Mouse (Mus musculus): ENCODE measurements at regions not wholly inside any gene's neighbourhood (a gene's known extent, or its start where the extent isn't known, plus 50 kb on each side); places are given as distances from the start of the nearest gene placed in this dataset.

- TF ChIP-seq EP300 (IDR thresholded peaks at IDR 0.05; ENCODE audit: insufficient read depth, low read depth, low read length) (no peak), POLR2A (IDR thresholded peaks at IDR 0.05; ENCODE audit: insufficient read depth, low read depth, low read length) (no peak)
These were observed 188.1 kb downstream of the Basp1 start for GRCm38 (mm10) chr15:25225431-25225830.
